Mouse (Mus musculus) lung, postnatal 10 days (tissue): ENCODE data around the gene Emc1.

Source experiments
- DNase-seq: peaks from one replicate; pipeline ENCODE4 v3.0.0; 2021

The Emc1 gene

GRCm38 (mm10) chr4:139351931-139352711 lies at the start of gene Emc1, which contains the start of the genes Mrto4 and Ubr4:
Emc1 (plus strand) TSS chr4:139352587.
Mrto4 (minus strand) TSS chr4:139352576.
Ubr4 (plus strand) TSS chr4:139352609.
- peak; percentile 92 for DNase-seq

GRCm38 (mm10) chr4:139305521-139305920 lies 46.9 kb upstream of the Emc1 start:
- no peak for DNase-seq

- DNase-seq, result no peak
Measured at GRCm38 (mm10) chr4:139307916-139308315, 44.5 kb upstream of the Emc1 start.

- no peak for DNase-seq
Measured at GRCm38 (mm10) chr4:139309651-139310050, 42.7 kb upstream of the Emc1 start.

- peak; percentile 98 for DNase-seq
Measured at GRCm38 (mm10) chr4:139310171-139310898, 42.1 kb upstream of the Emc1 start, which contains the start of the genes Pqlc2 and Akr7a5. Pqlc2 (minus strand) TSS chr4:139310708. Akr7a5 (plus strand) TSS chr4:139310744.

- DNase-seq, result no peak
Measured at GRCm38 (mm10) chr4:139310899-139311701, 41.3 kb upstream of the Emc1 start.

GRCm38 (mm10) chr4:139311707-139312106 lies 40.7 kb upstream of the Emc1 start:
- no peak for DNase-seq

- DNase-seq, result peak; percentile 56
Measured at GRCm38 (mm10) chr4:139312632-139313031, 39.8 kb upstream of the Emc1 start.

- DNase-seq, result no peak
Measured at GRCm38 (mm10) chr4:139318449-139318848, 33.9 kb upstream of the Emc1 start.

- no peak for DNase-seq
Measured at GRCm38 (mm10) chr4:139319740-139320139, 32.6 kb upstream of the Emc1 start.

- peak; percentile 91 for DNase-seq
Measured at GRCm38 (mm10) chr4:139330605-139331004, 21.8 kb upstream of the Emc1 start.

- no peak for DNase-seq
Measured at GRCm38 (mm10) chr4:139334631-139335295, 17.6 kb upstream of the Emc1 start.

- DNase-seq, result no peak
Measured at GRCm38 (mm10) chr4:139335507-139335906, 16.9 kb upstream of the Emc1 start.

- peak; percentile 88 for DNase-seq
Measured at GRCm38 (mm10) chr4:139336822-139337483, 15.4 kb upstream of the Emc1 start.

GRCm38 (mm10) chr4:139338145-139338544 lies 14.2 kb upstream of the Emc1 start:
- DNase-seq, result no peak

GRCm38 (mm10) chr4:139340835-139341234 lies 11.6 kb upstream of the Emc1 start:
- DNase-seq, result no peak

- DNase-seq, result peak; percentile 36
Measured at GRCm38 (mm10) chr4:139341556-139342233, 10.7 kb upstream of the Emc1 start.

- no peak for DNase-seq
Measured at GRCm38 (mm10) chr4:139343718-139344117, 8.7 kb upstream of the Emc1 start.

GRCm38 (mm10) chr4:139345416-139346019 lies 6.9 kb upstream of the Emc1 start:
- no peak for DNase-seq

GRCm38 (mm10) chr4:139352832-139353231 lies 445 bp downstream of the Emc1 start:
- no peak for DNase-seq

- no peak for DNase-seq
Measured at GRCm38 (mm10) chr4:139357211-139357610, 4.8 kb downstream of the Emc1 start.
